Mouse (Mus musculus) spleen, adult 12 weeks (tissue): ENCODE measurements around the gene Cops7b.
"Not testable (repeated sequence)": the region's sequence is repeated elsewhere in the genome, so short reads cannot be mapped to it uniquely, and the experiment has no call there.

ENCODE experiments used
- DNase-seq: peaks from one replicate; pipeline ENCODE4 v3.0.0; 2022; ENCODE audit warnings: low spot score

The Cops7b gene

GRCm38 (mm10) chr1:86582451-86583096 lies at the start of gene Cops7b, which contains the start of gene Pde6d:
Gene Cops7b, plus strand, starts transcription at chr1:86582904.
Gene Pde6d, minus strand, starts transcription at chr1:86582629.
- peak; percentile 93 for DNase-seq

- no peak for DNase-seq
These were observed 49.1 kb upstream of the Cops7b start for GRCm38 (mm10) chr1:86533411-86534130.

- no peak for DNase-seq
These were observed 44.3 kb upstream of the Cops7b start for GRCm38 (mm10) chr1:86538383-86538782.

- not testable (repeated sequence) for DNase-seq
These were observed 43.1 kb upstream of the Cops7b start for GRCm38 (mm10) chr1:86539583-86539982.

- DNase-seq: no peak
These were observed 40.1 kb upstream of the Cops7b start for GRCm38 (mm10) chr1:86542584-86542983.

- no peak for DNase-seq
These were observed 35.9 kb upstream of the Cops7b start for GRCm38 (mm10) chr1:86546797-86547196.

- no peak for DNase-seq
These were observed 31.4 kb upstream of the Cops7b start for GRCm38 (mm10) chr1:86551299-86551698.

GRCm38 (mm10) chr1:86551877-86552276 lies 30.8 kb upstream of the Cops7b start:
- DNase-seq: no peak

GRCm38 (mm10) chr1:86555665-86556064 lies 27.0 kb upstream of the Cops7b start:
- DNase-seq: no peak

GRCm38 (mm10) chr1:86557872-86558271 lies 24.8 kb upstream of the Cops7b start:
- DNase-seq: no peak

- no peak for DNase-seq
These were observed 23.5 kb upstream of the Cops7b start for GRCm38 (mm10) chr1:86559232-86559631.

- DNase-seq: no peak
These were observed 20.0 kb upstream of the Cops7b start for GRCm38 (mm10) chr1:86562663-86563062.

GRCm38 (mm10) chr1:86568409-86568808 lies 14.3 kb upstream of the Cops7b start:
- no peak for DNase-seq

GRCm38 (mm10) chr1:86569292-86569860 lies 13.3 kb upstream of the Cops7b start:
- DNase-seq: no peak

GRCm38 (mm10) chr1:86571381-86571780 lies 11.3 kb upstream of the Cops7b start:
- DNase-seq: no peak

GRCm38 (mm10) chr1:86571941-86572340 lies 10.8 kb upstream of the Cops7b start:
- no peak for DNase-seq

GRCm38 (mm10) chr1:86580426-86580825 lies 2.3 kb upstream of the Cops7b start:
- no peak for DNase-seq

GRCm38 (mm10) chr1:86581692-86582450 lies 833 bp upstream of the Cops7b start:
- no peak for DNase-seq

GRCm38 (mm10) chr1:86583709-86584108 lies 1.0 kb downstream of the Cops7b start:
- DNase-seq: no peak

- DNase-seq: peak; percentile 65
These were observed 4.3 kb downstream of the Cops7b start for GRCm38 (mm10) chr1:86586992-86587391.

GRCm38 (mm10) chr1:86594539-86594938 lies 11.8 kb downstream of the Cops7b start:
- DNase-seq: no peak

GRCm38 (mm10) chr1:86595315-86595714 lies 12.6 kb downstream of the Cops7b start:
- no peak for DNase-seq
